Mouse (Mus musculus) stomach, embryonic 14.5 days (tissue): ENCODE data around the gene Gng8. TPM values are rescaled to one million over a fixed set of nuclear protein-coding genes. Genes with fewer than 3 reads are reported as not detected.

Experiments used
- ATAC-seq: fragments of 200-750 bp; cut with Nextera tagmentation; 2 replicates; pipeline ENCODE4 v1.8.0; 2017; ENCODE audit warnings: low read depth, moderate TSS enrichment; ENCODE audit not compliant: insufficient number of reproducible peaks, insufficient read depth, low FRiP score
- H3K27ac ChIP-seq: fragments of 300-500 bp; sonication (generic); 2 replicates; pipeline ENCODE4 v1.5.1; 2014; ENCODE audit warnings: mild to moderate bottlenecking, low read length, moderate library complexity, mixed read lengths
- H3K27me3 ChIP-seq: fragments of 300-500 bp; sonication (generic); 2 replicates; pipeline ENCODE4 v1.6.1; 2014; ENCODE audit warnings: low read length, control low read depth, mixed read lengths; ENCODE audit not compliant: control insufficient read depth, insufficient read depth
- H3K36me3 ChIP-seq: fragments of 300-500 bp; sonication (generic); 2 replicates; pipeline ENCODE4 v1.6.1; 2014; ENCODE audit warnings: mild to moderate bottlenecking, control low read depth, low read length, moderate library complexity, mixed read lengths; ENCODE audit not compliant: control insufficient read depth, insufficient read depth
- H3K4me1 ChIP-seq: fragments of 300-500 bp; sonication (generic); 2 replicates; pipeline ENCODE4 v1.6.1; 2014; ENCODE audit warnings: low read length, control low read depth, mixed read lengths; ENCODE audit not compliant: control insufficient read depth, insufficient read depth
- H3K4me2 ChIP-seq: fragments of 300-500 bp; sonication (generic); replicated peaks from 2 replicates; pipeline ENCODE4 v1.6.1; 2014; ENCODE audit warnings: low read depth, low read length, control low read depth
- H3K4me3 ChIP-seq: fragments of 300-500 bp; sonication (generic); 2 replicates; pipeline ENCODE4 v1.5.1; 2014; ENCODE audit warnings: low read depth, low read length, control low read depth
- H3K9ac ChIP-seq: fragments of 300-500 bp; sonication (generic); replicated peaks from 2 replicates; pipeline ENCODE4 v1.6.1; 2014; ENCODE audit warnings: low read depth, mild to moderate bottlenecking, control low read depth, low read length, moderate library complexity, mixed read lengths
- H3K9me3 ChIP-seq: fragments of 300-500 bp; sonication (generic); 2 replicates; pipeline ENCODE4 v1.6.1; 2016; ENCODE audit warnings: low read depth, low read length, control low read depth; ENCODE audit not compliant: control insufficient read depth
- WGBS: fragments of 180-500 bp; shearing (Covaris S2); extraction: QIAGEN DNeasy Blood & Tissue Kit; methylation state at CpG from one replicate; pipeline ENCODE4 v1.1.7; 2014; 5-methylcytosine and 5-hydroxymethylcytosine counted together
- polyA plus RNA-seq: library from polyadenylated mRNA; unstranded; fragments of >200 nt; fragmentation: Nextera tagmentation; extraction: Ambion mirVana; gene quantifications from 2 replicates; pipeline ENCODE4 v1.2.1, GENCODE M21; 2014

Gene Gng8
- polyA plus RNA-seq, 1 experiment from 2014 or later, result 12.8 TPM

- H3K36me3 ChIP-seq, result peaks cover 7% of the 10 kb centered on the region
- WGBS, result 34% methylated on average over 17 of the region's 17 CpGs
- no peak overlapping the region for H3K4me2 ChIP-seq
- H3K9ac ChIP-seq, result no peak overlapping the region
- H3K4me1 ChIP-seq, result peaks cover 16% of the 10 kb centered on the region; the same call in 1 of the 2 replicates
- no peak for ATAC-seq
- H3K4me3 ChIP-seq, result no peak overlapping the region
- no peaks in the 10 kb centered on the region for H3K9me3 ChIP-seq
- H3K27me3 ChIP-seq, result no peaks in the 10 kb centered on the region
- no peak overlapping the region for H3K27ac ChIP-seq
These were observed 43.0 kb upstream of the Gng8 start for GRCm38 (mm10) chr7:16848579-16848978.

DNA sequence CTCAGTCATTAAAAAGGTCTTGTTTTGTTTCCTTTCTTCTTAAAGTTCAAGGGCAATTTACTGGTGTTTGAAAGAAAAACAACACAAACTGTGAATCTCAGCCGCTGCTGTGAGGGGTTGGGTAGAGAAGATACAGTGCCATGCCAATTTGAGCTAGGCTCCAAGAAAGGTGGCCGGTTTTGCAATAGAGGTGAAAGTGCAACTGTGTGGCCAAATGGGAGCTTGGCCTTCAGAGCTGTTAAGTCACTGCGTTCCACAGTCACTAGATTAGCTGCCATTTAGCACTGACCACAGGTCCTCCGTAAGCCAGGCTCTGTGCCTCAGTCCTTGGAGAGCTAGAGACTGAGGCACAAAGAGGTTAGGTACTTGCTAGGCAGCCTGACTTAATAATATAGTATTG is 40.0 kb upstream of the Gng8 start:
- no peak overlapping the region for H3K27ac ChIP-seq
- 94% methylated on average over 4 of the region's 4 CpGs for WGBS
- no peaks in the 10 kb centered on the region for H3K4me1 ChIP-seq
- H3K4me2 ChIP-seq, result no peak overlapping the region
- no peak overlapping the region for H3K4me3 ChIP-seq
- no peaks in the 10 kb centered on the region for H3K9me3 ChIP-seq
- no peak overlapping the region for H3K9ac ChIP-seq
- no peak for ATAC-seq
- H3K27me3 ChIP-seq, result no peaks in the 10 kb centered on the region
- H3K36me3 ChIP-seq, result peaks cover 28% of the 10 kb centered on the region

DNA sequence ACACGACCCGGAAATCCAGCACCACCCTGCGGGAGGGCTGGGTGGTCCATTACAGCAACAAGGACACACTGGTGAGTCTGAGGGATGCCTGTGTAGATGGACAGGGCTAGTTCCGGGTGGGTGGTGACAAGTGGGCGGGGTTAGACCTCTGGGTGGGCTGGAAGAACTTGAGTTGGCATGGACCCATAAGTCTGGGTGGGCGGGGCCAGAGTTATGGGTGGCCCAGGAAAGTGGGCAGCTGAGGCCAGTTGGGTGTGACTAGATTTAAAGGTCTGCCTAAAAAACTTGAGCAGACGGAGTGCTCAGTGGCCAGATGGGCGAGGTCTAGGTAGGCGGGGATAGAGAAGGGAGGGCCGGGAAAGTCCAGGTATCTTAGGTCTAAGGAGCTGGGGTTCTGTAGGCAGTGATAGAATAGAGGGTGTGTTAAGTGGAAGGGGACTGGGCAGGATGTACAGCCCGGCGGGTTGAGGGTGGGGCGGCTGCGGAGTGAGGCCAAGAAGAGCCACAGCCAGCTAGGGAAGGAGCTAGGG is 38.2 kb upstream of the Gng8 start:
- peak; percentile 85 for ATAC-seq
- H3K36me3 ChIP-seq, result peaks cover 42% of the 10 kb centered on the region
- H3K9me3 ChIP-seq, result no peaks in the 10 kb centered on the region
- H3K4me1 ChIP-seq, result no peaks in the 10 kb centered on the region
- H3K9ac ChIP-seq, result no peak overlapping the region
- H3K4me2 ChIP-seq, result no peak overlapping the region
- no peaks in the 10 kb centered on the region for H3K27me3 ChIP-seq
- 77% methylated on average over 14 of the region's 14 CpGs for WGBS
- H3K27ac ChIP-seq, result no peak overlapping the region
- no peak overlapping the region for H3K4me3 ChIP-seq

DNA sequence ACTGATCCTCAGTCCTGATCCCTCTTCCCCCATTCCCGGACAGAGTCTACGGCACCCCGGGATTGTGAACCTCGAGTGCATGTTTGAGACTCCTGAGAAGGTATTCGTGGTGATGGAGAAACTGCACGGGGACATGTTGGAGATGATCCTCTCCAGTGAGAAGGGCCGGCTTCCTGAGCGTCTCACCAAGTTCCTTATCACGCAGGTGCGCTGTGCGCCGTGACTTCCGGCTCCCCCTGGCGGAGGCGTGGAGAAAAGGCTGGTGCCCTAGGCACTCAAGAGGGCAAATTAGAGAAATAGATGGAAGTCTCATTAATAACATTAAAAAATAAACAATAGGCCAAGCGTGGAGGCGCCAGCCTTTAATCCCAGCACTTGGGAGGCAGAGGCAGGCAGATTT is 33.2 kb upstream of the Gng8 start:
- H3K4me2 ChIP-seq, result no peak overlapping the region
- no peaks in the 10 kb centered on the region for H3K9me3 ChIP-seq
- ATAC-seq, result no peak
- no peak overlapping the region for H3K4me3 ChIP-seq
- no peak overlapping the region for H3K9ac ChIP-seq
- 24% methylated on average over 17 of the region's 17 CpGs for WGBS
- H3K27ac ChIP-seq, result no peak overlapping the region
- no peaks in the 10 kb centered on the region for H3K27me3 ChIP-seq
- peaks cover 44% of the 10 kb centered on the region for H3K36me3 ChIP-seq
- H3K4me1 ChIP-seq, result no peaks in the 10 kb centered on the region

DNA sequence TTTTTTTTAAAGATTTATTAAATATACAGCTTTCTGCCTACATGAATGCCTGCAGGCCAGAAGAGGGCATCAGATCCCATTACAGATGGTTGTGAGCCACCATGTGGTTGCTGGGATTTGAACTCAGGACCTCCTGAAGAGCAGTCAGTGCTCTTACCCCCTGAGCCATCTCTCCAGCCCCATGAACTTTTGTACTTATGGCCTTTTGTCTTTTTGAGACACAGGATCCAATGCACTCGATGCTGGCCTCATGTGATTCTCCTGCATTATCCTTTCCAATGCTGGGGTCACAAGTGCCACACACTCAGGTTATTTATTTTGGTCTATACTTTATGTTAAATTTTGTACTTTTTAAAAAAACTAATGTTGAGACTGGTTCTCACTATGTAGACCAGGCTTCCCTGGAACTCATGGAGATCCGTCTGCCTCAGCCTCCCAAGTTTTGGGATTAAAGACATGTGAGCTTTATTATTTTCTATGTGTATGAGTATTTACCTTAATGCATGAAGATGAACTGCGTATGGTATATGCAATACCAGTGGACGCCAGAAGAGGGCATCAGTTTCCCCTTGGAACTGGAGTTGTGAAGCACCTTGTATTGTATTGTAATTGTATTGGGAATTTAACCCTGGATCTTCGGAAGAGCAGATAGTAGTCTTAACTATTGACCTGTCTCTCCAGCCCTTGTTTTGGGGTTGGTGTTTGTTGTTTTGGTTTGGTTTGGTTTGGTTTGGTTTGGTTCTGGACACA is 31.5 kb upstream of the Gng8 start:
- Histone ChIP-seq H3K4me1 (no peaks in the 10 kb centered on the region), H3K4me3 (no peak overlapping the region), H3K9me3 (no peaks in the 10 kb centered on the region), H3K27me3 (no peaks in the 10 kb centered on the region), H3K4me2 (no peak overlapping the region), H3K27ac (no peak overlapping the region), H3K9ac (no peak overlapping the region), H3K36me3 (peaks cover 47% of the 10 kb centered on the region)
- WGBS, result 34% methylated on average over 5 of the region's 5 CpGs
- no peak for ATAC-seq

- no peak overlapping the region for H3K4me3 ChIP-seq
- ATAC-seq, result no peak
- peaks cover 22% of the 10 kb centered on the region for H3K36me3 ChIP-seq
- no peak overlapping the region for H3K9ac ChIP-seq
- WGBS, result 76% methylated on average over 3 of the region's 3 CpGs
- 0 out of 2 replicates have a peak, but pooled peaks cover 4% of the 10 kb centered on the region for H3K4me1 ChIP-seq
- H3K27me3 ChIP-seq, result no peaks in the 10 kb centered on the region
- no peak overlapping the region for H3K4me2 ChIP-seq
- no peaks in the 10 kb centered on the region for H3K9me3 ChIP-seq
- no peak overlapping the region for H3K27ac ChIP-seq
These were observed 24.1 kb upstream of the Gng8 start for GRCm38 (mm10) chr7:16867488-16867887.

- Histone ChIP-seq H3K4me3 (no peak overlapping the region), H3K36me3 (peaks cover 10% of the 10 kb centered on the region; the same call in 1 of the 2 replicates), H3K9ac (no peak overlapping the region), H3K4me2 (peak overlapping the region; percentile 20; the same call in 1 of the 2 replicates), H3K9me3 (no peaks in the 10 kb centered on the region), H3K27me3 (no peaks in the 10 kb centered on the region), H3K27ac (no peak overlapping the region), H3K4me1 (0 out of 2 replicates have a peak, but pooled peaks cover 8% of the 10 kb centered on the region)
- 26% methylated on average over 16 of the region's 16 CpGs for WGBS
- peak; percentile 87 for ATAC-seq
These were observed 22.1 kb upstream of the Gng8 start for GRCm38 (mm10) chr7:16869497-16869896.

DNA sequence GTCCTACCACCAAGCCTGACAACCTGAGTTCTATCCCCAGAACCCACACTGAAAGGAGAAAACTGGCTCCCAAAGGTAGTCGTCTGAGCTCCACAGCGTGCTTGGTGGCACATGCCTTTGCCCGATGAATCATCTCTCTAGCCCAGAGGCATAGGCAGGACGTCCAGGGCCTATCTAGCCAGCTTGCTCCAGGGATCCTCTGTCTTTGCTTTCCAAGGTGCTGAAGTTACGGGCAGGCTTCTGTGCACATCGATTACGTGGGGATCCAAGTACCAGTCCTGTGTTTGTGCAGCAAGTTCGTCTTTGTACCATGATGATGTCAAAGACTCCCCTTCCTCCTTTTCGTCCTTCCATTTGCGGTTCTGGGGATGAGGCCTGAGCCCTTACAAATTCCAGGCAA is 20.0 kb upstream of the Gng8 start:
- no peaks in the 10 kb centered on the region for H3K9me3 ChIP-seq
- no peak overlapping the region for H3K4me2 ChIP-seq
- H3K27me3 ChIP-seq, result no peaks in the 10 kb centered on the region
- H3K9ac ChIP-seq, result no peak overlapping the region
- ATAC-seq, result no peak
- WGBS, result 82% methylated on average over 10 of the region's 10 CpGs
- no peaks in the 10 kb centered on the region; the same call in 1 of the 2 replicates for H3K36me3 ChIP-seq
- 0 out of 2 replicates have a peak, but pooled peaks cover 10% of the 10 kb centered on the region for H3K4me1 ChIP-seq
- H3K4me3 ChIP-seq, result no peak overlapping the region
- no peak overlapping the region for H3K27ac ChIP-seq
